Mouse (Mus musculus) splenic B cell, adult 2 months (primary cell): ENCODE measurements around the gene St6galnac6.
A peak's percentile ranks its signal among the peaks of the same experiment; 100 is the strongest.

Experiments used
- DNase-seq: peaks from one replicate; pipeline ENCODE4 v3.0.0-alpha.2; 2011; ENCODE audit warnings: low read depth, low spot score
- H3K27me3 ChIP-seq: 2 replicates; pipeline ENCODE4 v1.6.1; 2012; ENCODE audit warnings: mild to moderate bottlenecking, low read length, moderate library complexity, mixed read lengths; ENCODE audit not compliant: control insufficient read depth, poor library complexity, insufficient read depth, severe bottlenecking
- H3K36me3 ChIP-seq: 2 replicates; pipeline ENCODE4 v1.6.1; 2012; ENCODE audit warnings: mild to moderate bottlenecking, low read length, moderate library complexity, mixed read lengths; ENCODE audit not compliant: control insufficient read depth, poor library complexity, insufficient read depth, severe bottlenecking

Gene St6galnac6

GRCm38 (mm10) chr2:32575586-32576160 is 23.8 kb upstream of the St6galnac6 start, which contains the start of gene 9430097D07Rik:
TSS of gene 9430097D07Rik (minus strand) at chr2:32575684.
- peak; percentile 53 for DNase-seq
- no peaks in the 10 kb centered on the region for H3K27me3 ChIP-seq
- no peaks in the 10 kb centered on the region; the same call in 1 of the 2 replicates for H3K36me3 ChIP-seq

- no peak for DNase-seq
- Histone ChIP-seq H3K36me3 (no peaks in the 10 kb centered on the region; the same call in 1 of the 2 replicates), H3K27me3 (no peaks in the 10 kb centered on the region)
Observed at GRCm38 (mm10) chr2:32576532-32576931, 23.0 kb upstream of the St6galnac6 start.

GRCm38 (mm10) chr2:32578146-32579046 is 21.1 kb upstream of the St6galnac6 start:
- no peak for DNase-seq
- Histone ChIP-seq H3K27me3 (no peaks in the 10 kb centered on the region), H3K36me3 (no peaks in the 10 kb centered on the region; the same call in 1 of the 2 replicates)

- Histone ChIP-seq H3K36me3 (no peaks in the 10 kb centered on the region), H3K27me3 (no peaks in the 10 kb centered on the region)
- peak; percentile 44 for DNase-seq
Observed at GRCm38 (mm10) chr2:32581450-32582095, 17.9 kb upstream of the St6galnac6 start.

- DNase-seq: peak; percentile 88
- no peaks in the 10 kb centered on the region for H3K36me3 ChIP-seq
- H3K27me3 ChIP-seq: no peaks in the 10 kb centered on the region
Observed at GRCm38 (mm10) chr2:32582830-32583799, 16.4 kb upstream of the St6galnac6 start.

- Histone ChIP-seq H3K36me3 (0 out of 2 replicates have a peak, but pooled peaks cover 2% of the 10 kb centered on the region), H3K27me3 (no peaks in the 10 kb centered on the region)
- no peak for DNase-seq
Observed at GRCm38 (mm10) chr2:32585149-32585714, 14.3 kb upstream of the St6galnac6 start.

- no peaks in the 10 kb centered on the region for H3K27me3 ChIP-seq
- H3K36me3 ChIP-seq: peaks cover 2% of the 10 kb centered on the region; the same call in 1 of the 2 replicates
- peak; percentile 96 for DNase-seq
Observed at GRCm38 (mm10) chr2:32586871-32587351, 12.6 kb upstream of the St6galnac6 start, which contains the start of gene St6galnac4. TSS of gene St6galnac4 (plus strand) at chr2:32587095.

GRCm38 (mm10) chr2:32587731-32588321 is 11.7 kb upstream of the St6galnac6 start:
- DNase-seq: peak; percentile 86

GRCm38 (mm10) chr2:32589213-32589795 is 10.2 kb upstream of the St6galnac6 start:
- DNase-seq: no peak
- no peaks in the 10 kb centered on the region for H3K27me3 ChIP-seq
- H3K36me3 ChIP-seq: peaks cover 8% of the 10 kb centered on the region; the same call in 1 of the 2 replicates

More at GRCm38 (mm10) chr2:32587731-32588321, 11.7 kb upstream of the St6galnac6 start:
- Histone ChIP-seq H3K27me3 (no peaks in the 10 kb centered on the region), H3K36me3 (peaks cover 5% of the 10 kb centered on the region; the same call in 1 of the 2 replicates)

DNA sequence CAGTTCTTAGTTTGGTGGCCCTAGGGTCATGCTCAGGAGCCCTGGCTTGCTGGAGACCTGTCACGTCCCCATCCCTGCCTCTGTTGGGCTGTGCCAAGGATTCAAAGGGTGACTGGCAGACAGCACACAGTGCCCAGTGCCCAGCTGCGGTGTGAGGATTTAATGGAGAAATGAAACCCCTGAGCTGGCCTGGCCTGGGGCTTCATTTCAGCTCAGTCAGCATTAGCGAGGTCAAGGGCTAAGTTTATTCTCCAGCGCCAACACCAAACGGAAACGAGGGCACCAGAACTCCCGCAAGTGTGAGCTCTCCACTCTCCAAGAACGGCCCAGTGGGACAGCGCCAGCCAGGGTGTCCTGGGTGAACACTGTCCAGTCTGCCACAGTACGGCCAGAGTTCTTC is 9.3 kb upstream of the St6galnac6 start:
- H3K27me3 ChIP-seq: no peaks in the 10 kb centered on the region
- H3K36me3 ChIP-seq: peaks cover 10% of the 10 kb centered on the region; the same call in 1 of the 2 replicates
- no peak for DNase-seq

GRCm38 (mm10) chr2:32591249-32591648 is 8.3 kb upstream of the St6galnac6 start:
- no peak for DNase-seq
- Histone ChIP-seq H3K27me3 (no peaks in the 10 kb centered on the region), H3K36me3 (peaks cover 10% of the 10 kb centered on the region)

GRCm38 (mm10) chr2:32596725-32597124 is 2.8 kb upstream of the St6galnac6 start:
- no peaks in the 10 kb centered on the region for H3K27me3 ChIP-seq
- no peak for DNase-seq
- peaks cover 19% of the 10 kb centered on the region for H3K36me3 ChIP-seq

GRCm38 (mm10) chr2:32597248-32597647 is 2.3 kb upstream of the St6galnac6 start:
- H3K36me3 ChIP-seq: peaks cover 17% of the 10 kb centered on the region
- no peaks in the 10 kb centered on the region for H3K27me3 ChIP-seq
- DNase-seq: no peak
